Mouse (Mus musculus): ENCODE measurements around the gene Eif6. TPM values are rescaled to one million over a fixed set of nuclear protein-coding genes. Genes with fewer than 3 reads are reported as not detected.

The Eif6 gene
- polyA plus RNA-seq, 1 experiment from 2014 or later = 141 TPM

GRCm38 (mm10) chr2:155786905-155787304 lies 39.8 kb downstream of the Eif6 start:
- TF ChIP-seq EP300 (IDR thresholded peaks at IDR 0.05) = no peak
- no peak for TF ChIP-seq CTCF (IDR thresholded peaks at IDR 0.05)
- 64% methylated on average over 5 of the region's 5 CpGs for WGBS
- H3K9ac ChIP-seq (replicated peaks; ENCODE audit: low read depth) = no peak overlapping the region
- ATAC-seq = no peak
- no peak overlapping the region for H3K27ac ChIP-seq (ENCODE audit: low read length)
- H3K36me3 ChIP-seq (ENCODE audit: insufficient read depth, low read length) = no peaks in the 10 kb centered on the region
- no peak overlapping the region for H3K4me2 ChIP-seq (replicated peaks; ENCODE audit: low read depth, low read length)
- no peak for DNase-seq (ENCODE audit: low spot score)
- H3K27me3 ChIP-seq (replicated peaks; ENCODE audit: insufficient read depth, low read length) = no peaks in the 10 kb centered on the region
- H3K4me1 ChIP-seq (ENCODE audit: insufficient read depth, low read depth, low read length) = no peaks in the 10 kb centered on the region
- H3K9me3 ChIP-seq (ENCODE audit: low read length) = no peaks in the 10 kb centered on the region
- no peak overlapping the region for H3K4me3 ChIP-seq (ENCODE audit: low read depth, low read length)

DNA sequence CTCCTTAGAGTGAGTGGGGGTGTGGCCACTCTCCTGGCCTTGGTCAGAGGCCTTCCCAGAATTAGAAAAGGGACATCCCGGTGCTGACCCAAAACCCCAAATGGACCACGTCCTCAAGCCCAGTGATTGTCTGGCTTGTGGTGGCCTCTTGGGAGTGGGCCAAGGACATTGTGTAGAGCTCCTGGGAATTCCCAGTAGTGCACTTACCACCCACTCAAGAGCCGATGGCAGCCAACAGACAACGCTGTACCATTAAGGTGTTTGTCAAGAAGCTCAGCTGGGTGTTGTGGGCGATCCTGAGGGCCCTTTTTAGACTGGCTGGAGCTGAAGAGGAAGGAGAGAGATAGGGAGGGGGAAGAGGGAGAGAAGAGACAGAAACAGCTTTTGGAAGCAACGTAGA lies 42.2 kb downstream of the Eif6 start:
- no peaks in the 10 kb centered on the region for H3K4me1 ChIP-seq (ENCODE audit: insufficient read depth, low read depth, low read length)
- no peaks in the 10 kb centered on the region for H3K36me3 ChIP-seq (ENCODE audit: insufficient read depth, low read length)
- DNase-seq (ENCODE audit: low spot score) = no peak
- no peaks in the 10 kb centered on the region for H3K27me3 ChIP-seq (replicated peaks; ENCODE audit: insufficient read depth, low read length)
- H3K4me2 ChIP-seq (replicated peaks; ENCODE audit: low read depth, low read length) = no peak overlapping the region
- TF ChIP-seq EP300 (IDR thresholded peaks at IDR 0.05) (no peak), CTCF (IDR thresholded peaks at IDR 0.05) (no peak)
- H3K27ac ChIP-seq (ENCODE audit: low read length) = no peak overlapping the region
- ATAC-seq = no peak
- H3K9ac ChIP-seq (replicated peaks; ENCODE audit: low read depth) = no peak overlapping the region
- H3K4me3 ChIP-seq (ENCODE audit: low read depth, low read length) = no peak overlapping the region
- 56% methylated on average over 6 of the region's 6 CpGs for WGBS
- no peaks in the 10 kb centered on the region for H3K9me3 ChIP-seq (ENCODE audit: low read length)

DNA sequence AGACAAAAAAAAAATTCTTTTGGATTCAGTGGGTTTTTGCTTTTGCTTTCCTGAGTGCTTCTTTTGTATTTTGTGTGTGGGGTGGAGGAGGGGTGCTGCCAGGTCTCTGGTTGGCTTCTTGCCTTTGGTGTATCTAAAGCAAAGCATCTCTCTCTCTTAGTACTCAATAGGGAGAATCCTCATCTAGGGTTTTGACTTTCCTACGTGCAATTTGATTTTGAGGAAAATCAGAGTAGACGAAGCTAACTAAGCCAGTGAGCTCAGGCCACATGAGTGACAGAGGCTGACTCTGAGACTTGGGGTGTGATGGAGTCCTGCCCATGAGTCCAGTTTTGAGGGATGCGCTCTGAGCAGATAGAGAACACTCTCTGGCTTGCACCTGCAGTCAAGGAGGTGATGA lies 47.2 kb downstream of the Eif6 start:
- no peak overlapping the region for H3K4me2 ChIP-seq (replicated peaks; ENCODE audit: low read depth, low read length)
- H3K27ac ChIP-seq (ENCODE audit: low read length) = no peak overlapping the region
- no peaks in the 10 kb centered on the region for H3K4me1 ChIP-seq (ENCODE audit: insufficient read depth, low read depth, low read length)
- DNase-seq (ENCODE audit: low spot score) (no peak), ATAC-seq (no peak)
- WGBS = 82% methylated on average over 3 of the region's 3 CpGs
- no peaks in the 10 kb centered on the region for H3K36me3 ChIP-seq (ENCODE audit: insufficient read depth, low read length)
- no peaks in the 10 kb centered on the region for H3K9me3 ChIP-seq (ENCODE audit: low read length)
- H3K4me3 ChIP-seq (ENCODE audit: low read depth, low read length) = no peak overlapping the region
- no peak overlapping the region for H3K9ac ChIP-seq (replicated peaks; ENCODE audit: low read depth)
- H3K27me3 ChIP-seq (replicated peaks; ENCODE audit: insufficient read depth, low read length) = peaks cover 14% of the 10 kb centered on the region
- TF ChIP-seq EP300 (IDR thresholded peaks at IDR 0.05) = no peak
- no peak for TF ChIP-seq CTCF (IDR thresholded peaks at IDR 0.05)

- no peak overlapping the region for H3K27ac ChIP-seq (ENCODE audit: low read length)
- H3K4me2 ChIP-seq (replicated peaks; ENCODE audit: low read depth, low read length) = no peak overlapping the region
- WGBS = 42% methylated on average over 7 of the region's 7 CpGs
- H3K36me3 ChIP-seq (ENCODE audit: insufficient read depth, low read length) = no peaks in the 10 kb centered on the region
- no peak overlapping the region for H3K9ac ChIP-seq (replicated peaks; ENCODE audit: low read depth)
- H3K9me3 ChIP-seq (ENCODE audit: low read length) = no peaks in the 10 kb centered on the region
- no peaks in the 10 kb centered on the region for H3K4me1 ChIP-seq (ENCODE audit: insufficient read depth, low read depth, low read length)
- H3K4me3 ChIP-seq (ENCODE audit: low read depth, low read length) = no peak overlapping the region
- peak; percentile 21 for DNase-seq (ENCODE audit: low spot score)
- peaks cover 19% of the 10 kb centered on the region for H3K27me3 ChIP-seq (replicated peaks; ENCODE audit: insufficient read depth, low read length)
- peak; percentile 31 for ATAC-seq
- TF ChIP-seq CTCF (IDR thresholded peaks at IDR 0.05) = no peak
- no peak for TF ChIP-seq EP300 (IDR thresholded peaks at IDR 0.05)
Measured at GRCm38 (mm10) chr2:155779066-155779465, 47.7 kb downstream of the Eif6 start.

- H3K9ac ChIP-seq (replicated peaks; ENCODE audit: low read depth) = no peak overlapping the region
- peaks cover 27% of the 10 kb centered on the region for H3K27me3 ChIP-seq (replicated peaks; ENCODE audit: insufficient read depth, low read length)
- no peaks in the 10 kb centered on the region for H3K9me3 ChIP-seq (ENCODE audit: low read length)
- no peak for DNase-seq (ENCODE audit: low spot score)
- ATAC-seq = no peak
- H3K4me2 ChIP-seq (replicated peaks; ENCODE audit: low read depth, low read length) = no peak overlapping the region
- no peak for TF ChIP-seq EP300 (IDR thresholded peaks at IDR 0.05)
- no peak for TF ChIP-seq CTCF (IDR thresholded peaks at IDR 0.05)
- H3K4me1 ChIP-seq (ENCODE audit: insufficient read depth, low read depth, low read length) = no peaks in the 10 kb centered on the region
- WGBS = 59% methylated on average over 6 of the region's 6 CpGs
- no peak overlapping the region for H3K27ac ChIP-seq (ENCODE audit: low read length)
- no peaks in the 10 kb centered on the region for H3K36me3 ChIP-seq (ENCODE audit: insufficient read depth, low read length)
- H3K4me3 ChIP-seq (ENCODE audit: low read depth, low read length) = no peak overlapping the region
Measured at GRCm38 (mm10) chr2:155778004-155778403, 48.7 kb downstream of the Eif6 start.

DNA sequence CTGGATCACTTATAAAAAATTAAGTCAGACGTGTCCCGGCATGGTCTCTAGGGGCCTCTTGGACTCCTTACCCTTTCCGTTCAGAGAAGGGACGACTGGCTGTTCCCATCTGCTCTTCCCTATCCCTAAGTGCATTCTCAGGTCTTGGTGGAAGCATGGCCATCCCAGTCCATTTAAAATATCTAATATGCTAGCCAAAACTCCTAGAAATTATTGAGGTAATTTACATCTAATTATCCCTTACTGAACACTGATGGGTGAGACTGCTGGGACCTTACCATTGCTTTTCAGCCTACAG lies 49.1 kb downstream of the Eif6 start:
- Histone ChIP-seq H3K36me3 (ENCODE audit: insufficient read depth, low read length) (no peaks in the 10 kb centered on the region), H3K4me1 (ENCODE audit: insufficient read depth, low read depth, low read length) (no peaks in the 10 kb centered on the region), H3K4me2 (replicated peaks; ENCODE audit: low read depth, low read length) (no peak overlapping the region), H3K4me3 (ENCODE audit: low read depth, low read length) (no peak overlapping the region), H3K9me3 (ENCODE audit: low read length) (no peaks in the 10 kb centered on the region), H3K9ac (replicated peaks; ENCODE audit: low read depth) (no peak overlapping the region), H3K27me3 (replicated peaks; ENCODE audit: insufficient read depth, low read length) (peaks cover 27% of the 10 kb centered on the region), H3K27ac (ENCODE audit: low read length) (no peak overlapping the region)
- no peak for DNase-seq (ENCODE audit: low spot score)
- no peak for ATAC-seq
- 77% methylated on average over 4 of the region's 4 CpGs for WGBS
- TF ChIP-seq EP300 (IDR thresholded peaks at IDR 0.05) (no peak), CTCF (IDR thresholded peaks at IDR 0.05) (no peak)

Measured in lung, postnatal 0 days (tissue).